Mouse (Mus musculus): ENCODE results near the gene Ninj2.

Gene Ninj2

GRCm38 (mm10) chr6:120179044-120179755 is 86.0 kb downstream of the Ninj2 start:
- no peak for DNase-seq

- no peak for DNase-seq
Measured at GRCm38 (mm10) chr6:120179756-120180206, 86.6 kb downstream of the Ninj2 start.

GRCm38 (mm10) chr6:120180492-120180891 is 87.3 kb downstream of the Ninj2 start:
- no peak for DNase-seq

- DNase-seq: peak; percentile 98
Measured at GRCm38 (mm10) chr6:120182160-120182559, 89.0 kb downstream of the Ninj2 start.

GRCm38 (mm10) chr6:120183771-120184170 is 90.6 kb downstream of the Ninj2 start:
- DNase-seq: no peak

- no peak for DNase-seq
Measured at GRCm38 (mm10) chr6:120185012-120185730, 92.0 kb downstream of the Ninj2 start.

GRCm38 (mm10) chr6:120185756-120186155 is 92.6 kb downstream of the Ninj2 start:
- DNase-seq: no peak

GRCm38 (mm10) chr6:120186594-120186993 is 93.4 kb downstream of the Ninj2 start:
- DNase-seq: no peak

- peak; percentile 96 for DNase-seq
Measured at GRCm38 (mm10) chr6:120187587-120188176, 94.5 kb downstream of the Ninj2 start.

- DNase-seq: peak; percentile 96
Measured at GRCm38 (mm10) chr6:120188376-120189235, 95.5 kb downstream of the Ninj2 start.

- peak; percentile 96 for DNase-seq
Measured at GRCm38 (mm10) chr6:120189287-120189686, 96.1 kb downstream of the Ninj2 start.

GRCm38 (mm10) chr6:120190365-120190764 is 97.2 kb downstream of the Ninj2 start:
- DNase-seq: peak; percentile 93

GRCm38 (mm10) chr6:120190912-120191311 is 97.8 kb downstream of the Ninj2 start:
- DNase-seq: peak; percentile 96

GRCm38 (mm10) chr6:120191396-120192170 is 98.4 kb downstream of the Ninj2 start:
- DNase-seq: peak; percentile 92

GRCm38 (mm10) chr6:120192211-120192870 is 99.2 kb downstream of the Ninj2 start:
- DNase-seq: peak; percentile 99

- DNase-seq: peak; percentile 97
Measured at GRCm38 (mm10) chr6:120193174-120193573, 100.0 kb downstream of the Ninj2 start.

GRCm38 (mm10) chr6:120193793-120194192 is 100.6 kb downstream of the Ninj2 start:
- peak; percentile 85 for DNase-seq

- peak; percentile 76 for DNase-seq
Measured at GRCm38 (mm10) chr6:120194305-120194704, 101.2 kb downstream of the Ninj2 start.

GRCm38 (mm10) chr6:120194963-120195362 is 101.8 kb downstream of the Ninj2 start:
- DNase-seq: peak; percentile 95

- peak; percentile 74 for DNase-seq
Measured at GRCm38 (mm10) chr6:120196837-120197236, 103.7 kb downstream of the Ninj2 start.

- DNase-seq: peak; percentile 95
Measured at GRCm38 (mm10) chr6:120197964-120198363, 104.8 kb downstream of the Ninj2 start.

Data from heart, adult 11 months (tissue).